Mouse (Mus musculus) gastrocnemius, adult 18-20 months (tissue): ENCODE measurements around the gene Shroom3. TPM values are rescaled to one million over a fixed set of nuclear protein-coding genes. Genes with fewer than 3 reads are reported as not detected.

ENCODE experiments used
- DNase-seq: peaks from one replicate; pipeline ENCODE4 v3.0.0; 2021; ENCODE audit warnings: low spot score
- total RNA-seq, 2 experiments: library from RNA; stranded (reverse); gene quantifications; 2 replicates each; pipeline ENCODE4 v1.2.3; 2021

Gene Shroom3
- total RNA-seq, 2 experiments from 2014 or later = 0.50 to 1.6 TPM

DNA sequence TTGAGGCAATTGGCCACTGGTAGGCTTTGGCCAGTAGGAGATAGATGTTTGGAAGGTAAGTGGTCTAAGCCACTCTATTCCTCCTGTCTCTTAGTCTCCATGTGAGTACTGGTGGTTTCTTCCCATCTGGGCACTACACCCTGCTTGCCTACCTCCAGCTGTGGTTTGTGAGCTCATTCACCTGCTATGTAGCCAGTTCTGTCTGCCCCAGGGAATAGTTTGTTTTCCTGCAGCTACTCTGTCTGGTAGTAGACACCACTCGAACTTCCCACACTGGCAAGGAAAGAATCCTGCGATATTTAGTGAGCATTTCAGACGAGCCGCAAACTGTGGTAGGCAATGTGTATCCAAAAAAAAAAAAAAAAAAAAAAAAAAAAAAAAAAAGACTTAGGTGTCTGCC, 68.3 kb downstream of the Shroom3 start:
- DNase-seq = no peak

DNA sequence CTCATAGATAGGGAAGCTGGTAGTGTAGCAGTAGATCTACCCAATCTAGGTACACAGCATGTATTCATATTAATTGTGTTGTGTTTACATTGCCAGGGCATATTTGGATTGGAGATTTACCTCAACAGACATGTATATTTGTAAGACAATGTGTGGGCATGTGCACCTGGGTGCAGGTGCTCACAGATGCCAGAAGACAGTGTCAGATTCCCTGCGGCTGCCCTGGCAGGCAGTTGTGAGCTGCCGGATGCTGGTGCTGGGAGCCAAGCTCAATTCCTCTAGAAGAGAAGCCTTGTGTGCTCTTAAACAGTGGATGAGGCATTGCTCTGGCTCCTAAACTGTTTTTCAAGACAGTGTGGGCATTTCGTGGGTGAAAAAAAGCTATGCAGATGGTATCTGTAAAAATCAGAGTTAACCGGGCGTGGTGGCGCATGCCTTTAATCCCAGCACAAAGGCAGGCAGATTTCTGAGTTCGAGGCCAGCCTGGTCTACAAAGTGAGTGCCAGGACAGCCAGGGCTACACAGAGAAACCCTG, 72.1 kb downstream of the Shroom3 start:
- DNase-seq = no peak

- DNase-seq = no peak
Measured at GRCm38 (mm10) chr5:92759156-92759745, 76.0 kb downstream of the Shroom3 start.

- no peak for DNase-seq
Measured at GRCm38 (mm10) chr5:92760542-92760941, 77.3 kb downstream of the Shroom3 start.

- no peak for DNase-seq
Measured at GRCm38 (mm10) chr5:92761615-92762353, 78.5 kb downstream of the Shroom3 start.

DNA sequence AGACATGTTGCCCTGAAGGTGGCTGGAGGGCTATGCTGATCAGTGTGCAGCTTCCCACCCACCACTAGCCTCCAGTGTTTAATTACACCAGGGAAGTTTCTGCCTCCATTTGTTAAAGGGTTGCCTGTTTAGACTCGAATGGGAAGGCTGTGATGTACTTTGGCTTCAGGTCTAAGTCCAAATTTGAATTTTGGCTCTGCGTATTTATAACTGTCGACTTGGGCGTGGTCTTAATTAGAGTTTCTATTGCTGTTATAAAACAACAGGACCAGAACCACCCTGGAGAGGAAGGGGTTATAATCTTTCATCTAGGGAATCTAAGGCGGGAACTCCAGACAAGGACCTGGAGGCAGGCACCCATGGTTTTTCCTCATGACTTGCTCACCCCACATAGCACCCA, 79.2 kb downstream of the Shroom3 start:
- no peak for DNase-seq

DNA sequence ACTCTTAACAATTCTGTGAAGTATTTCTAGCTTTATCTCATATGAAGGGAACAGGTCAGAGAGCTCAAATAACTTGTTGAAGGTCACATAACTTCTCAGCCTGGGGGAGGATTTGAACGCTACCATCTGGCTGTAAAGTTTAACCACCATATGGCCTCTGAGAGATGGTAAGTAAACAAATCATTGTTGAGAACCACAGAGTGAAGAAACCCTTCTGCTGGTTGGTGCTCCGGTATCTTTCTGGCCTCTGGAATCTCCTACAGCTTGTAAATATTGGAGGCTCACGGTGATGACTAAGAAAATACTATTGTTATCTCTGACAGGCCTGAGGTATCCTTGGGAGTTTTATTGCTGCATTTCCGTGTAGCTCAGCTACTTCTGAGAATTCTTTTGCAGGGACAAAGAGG, 80.3 kb downstream of the Shroom3 start:
- DNase-seq = no peak

DNA sequence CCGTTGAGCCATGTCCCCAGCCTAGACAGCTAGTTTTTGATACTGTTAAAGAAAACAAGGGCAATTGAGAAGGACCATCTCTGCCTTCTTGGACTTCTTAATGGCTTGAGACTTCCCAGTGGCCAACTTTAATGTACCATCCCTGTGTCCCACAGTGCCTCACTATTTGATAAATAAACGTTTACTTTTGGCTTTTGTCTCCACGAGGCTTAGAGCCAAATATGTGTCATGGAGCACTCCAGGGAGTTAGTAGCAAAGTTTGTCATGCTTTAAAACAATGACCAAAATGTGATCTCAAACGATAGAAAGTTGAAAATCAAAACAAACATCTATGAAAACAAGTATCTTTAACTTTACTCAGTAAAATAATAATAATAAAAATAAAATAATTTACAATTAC, 83.1 kb downstream of the Shroom3 start:
- DNase-seq = no peak

DNA sequence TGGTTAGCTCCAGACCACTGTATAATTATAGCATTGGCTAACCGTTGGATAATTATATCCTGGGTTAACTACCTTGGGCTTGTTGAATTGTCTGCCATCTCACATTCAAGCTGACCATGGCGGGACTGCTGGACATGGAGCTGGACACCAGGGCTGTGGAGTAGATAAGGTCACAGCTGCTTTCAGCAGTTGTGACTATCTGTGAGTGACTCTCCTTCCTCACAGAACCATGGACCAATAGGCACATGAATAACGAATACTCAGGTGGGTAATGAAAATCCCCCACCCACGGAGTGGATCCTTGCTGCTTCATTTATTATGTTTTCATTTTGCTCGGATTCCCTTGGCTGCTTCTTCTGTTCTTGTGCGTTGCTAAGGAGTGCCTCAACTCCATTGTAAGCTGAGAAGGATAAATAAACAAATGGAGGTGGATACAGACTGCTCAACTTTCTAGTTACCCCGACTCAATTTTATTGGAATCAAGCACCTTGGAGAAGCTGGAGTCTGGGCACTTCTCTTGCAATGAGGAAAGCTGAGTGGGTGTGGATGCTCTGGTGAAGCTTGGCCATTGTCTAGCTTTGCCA, 84.1 kb downstream of the Shroom3 start:
- no peak for DNase-seq

- no peak for DNase-seq
Measured at GRCm38 (mm10) chr5:92767857-92768291, 84.6 kb downstream of the Shroom3 start.

- DNase-seq = no peak
Measured at GRCm38 (mm10) chr5:92773821-92774220, 90.6 kb downstream of the Shroom3 start.

- DNase-seq = no peak
Measured at GRCm38 (mm10) chr5:92774419-92774818, 91.2 kb downstream of the Shroom3 start.

DNA sequence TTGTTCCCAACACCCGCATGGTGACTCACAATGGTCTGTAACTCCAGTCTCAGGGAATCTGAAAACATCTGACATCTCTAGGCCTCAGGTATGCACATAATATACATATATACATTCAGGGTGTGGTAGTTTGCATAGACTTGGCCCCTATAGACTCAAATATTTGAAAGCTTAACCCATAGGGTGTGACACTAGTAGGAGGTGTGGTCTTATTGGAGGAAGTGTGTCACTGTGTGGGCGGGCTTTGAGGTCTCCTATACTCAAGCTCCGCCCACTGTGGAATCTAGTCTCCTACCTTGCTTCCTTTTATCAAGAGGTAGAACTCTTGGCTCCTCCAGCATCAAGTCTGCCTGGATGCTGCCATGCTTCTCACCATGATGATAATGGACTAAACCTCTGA, 91.7 kb downstream of the Shroom3 start:
- no peak for DNase-seq

GRCm38 (mm10) chr5:92778395-92778794, 95.2 kb downstream of the Shroom3 start:
- no peak for DNase-seq

DNA sequence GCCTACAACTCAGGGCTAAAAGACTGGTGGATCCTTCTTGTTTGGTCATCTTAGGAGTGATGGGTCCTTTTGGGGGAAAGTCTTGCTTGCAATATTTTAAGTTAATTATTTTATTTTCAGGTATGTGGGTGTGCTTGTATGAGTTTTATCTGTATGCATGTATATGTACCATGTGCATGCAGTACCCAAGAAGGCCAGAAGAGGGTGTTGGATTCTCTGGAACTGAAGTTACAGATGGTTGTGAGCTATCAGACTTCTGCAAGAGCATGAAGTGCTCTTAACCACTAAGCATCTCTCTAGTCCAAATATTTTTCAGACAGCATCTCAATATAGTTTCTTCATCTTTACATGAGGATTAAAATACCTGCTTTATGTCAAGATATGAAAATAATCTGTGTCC, 97.8 kb downstream of the Shroom3 start:
- no peak for DNase-seq

DNA sequence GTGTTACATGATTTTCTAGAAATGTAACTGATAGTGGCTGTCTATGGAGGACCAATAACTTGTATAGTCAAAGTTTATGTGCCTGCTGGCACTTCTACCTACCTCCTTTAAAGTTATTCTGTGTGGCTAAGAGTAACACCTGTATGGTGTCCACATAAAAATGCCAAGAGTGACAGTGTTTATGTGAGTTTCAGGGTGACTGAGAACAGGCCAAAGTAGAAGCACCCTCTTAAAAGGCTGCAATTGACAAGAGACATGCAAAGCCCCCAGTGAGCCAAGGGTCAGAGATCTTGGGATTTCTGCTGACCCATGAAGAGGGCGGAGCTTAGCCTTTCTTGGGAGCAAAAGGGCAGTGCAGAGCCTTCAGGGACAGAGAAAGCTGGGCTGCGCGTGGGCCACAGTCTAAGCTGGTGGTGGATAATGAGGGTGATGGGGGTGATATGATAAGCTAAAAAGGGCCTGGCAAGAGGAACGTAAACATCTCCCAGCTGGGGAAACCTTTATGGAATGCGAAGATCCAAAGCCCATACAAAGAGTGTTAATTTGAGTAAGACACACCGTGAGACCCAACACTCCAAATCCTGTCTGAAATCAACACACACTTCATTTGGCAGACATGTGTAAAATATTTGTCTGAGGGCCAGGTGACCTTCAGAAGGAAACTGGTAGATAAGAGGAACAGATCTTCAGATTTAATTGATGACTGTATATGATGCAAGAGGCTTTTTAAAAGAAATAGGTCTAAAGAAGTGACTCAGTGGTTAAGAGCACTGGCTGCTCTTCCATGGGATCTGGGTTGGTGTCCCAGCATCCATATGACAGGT, 101.0 kb downstream of the Shroom3 start:
- DNase-seq = no peak

- no peak for DNase-seq
Measured at GRCm38 (mm10) chr5:92785870-92786436, 102.7 kb downstream of the Shroom3 start.

- peak; percentile 43 for DNase-seq
Measured at GRCm38 (mm10) chr5:92788990-92789389, 105.8 kb downstream of the Shroom3 start.

DNA sequence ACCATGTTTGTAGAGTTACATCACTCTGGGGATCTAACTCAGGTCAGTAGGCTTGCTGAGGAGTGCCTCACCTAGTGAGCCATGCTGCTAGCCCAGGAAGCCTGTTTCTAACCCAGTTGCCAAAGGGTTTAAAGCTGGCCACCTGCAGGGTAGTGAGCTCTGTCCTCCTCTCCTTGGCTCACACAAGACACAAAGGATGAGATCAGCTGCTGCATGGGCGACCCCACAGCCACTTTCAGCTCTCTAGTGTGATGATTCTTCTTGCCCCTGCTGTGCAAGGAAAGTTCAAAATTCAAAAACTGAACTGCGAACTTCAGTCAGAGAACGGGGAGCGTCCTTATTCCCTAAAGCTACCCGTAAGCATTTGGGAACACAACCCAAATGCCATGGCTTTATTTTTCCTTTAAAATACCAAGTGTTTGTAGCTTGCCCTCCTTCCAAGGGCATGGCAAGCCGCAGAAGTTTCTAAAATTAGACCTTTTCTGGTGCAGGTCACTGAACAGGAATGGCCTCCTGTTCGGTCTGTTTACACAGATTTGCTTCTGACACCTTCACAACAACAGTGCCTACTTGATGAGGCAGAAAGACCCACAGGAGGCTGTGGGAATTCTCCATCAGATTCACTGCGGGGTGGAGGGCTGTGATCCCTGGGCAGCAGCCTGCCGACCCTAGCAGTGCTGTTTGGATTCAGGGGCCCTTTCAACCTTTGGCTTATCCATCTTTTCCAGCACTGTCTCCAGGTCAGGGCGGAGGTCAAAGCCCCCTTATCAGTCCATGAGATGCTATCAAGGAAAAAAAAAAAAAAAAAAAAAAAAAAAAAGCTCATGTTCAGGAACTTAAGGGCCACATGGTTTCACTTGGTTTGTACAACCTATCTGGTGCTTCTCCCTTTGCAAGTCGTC, 113.1 kb downstream of the Shroom3 start:
- no peak for DNase-seq

DNA sequence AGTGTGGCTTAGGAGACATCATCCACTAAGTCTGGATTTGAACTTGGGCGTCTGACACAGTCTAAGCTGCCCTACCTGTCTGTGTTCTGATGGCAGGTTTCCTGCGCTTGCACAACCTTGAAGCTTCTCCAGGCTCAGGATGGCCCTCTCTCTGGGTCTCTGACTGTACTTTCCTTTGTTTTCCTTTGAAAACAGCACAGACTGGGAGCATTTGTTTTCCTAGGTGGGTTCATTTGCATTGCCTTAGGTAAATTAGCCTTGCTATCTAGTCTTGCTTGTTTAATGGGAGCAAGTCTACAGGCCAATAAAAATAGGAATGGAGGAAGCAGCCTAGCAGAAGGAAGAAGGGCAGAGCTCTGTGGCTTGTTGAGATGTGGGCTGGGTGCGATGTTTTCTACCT, 114.7 kb downstream of the Shroom3 start:
- DNase-seq = no peak
